Mouse (Mus musculus) adrenal gland, adult 18-20 months (tissue): ENCODE data around the gene Uvrag. TPM values are rescaled to one million over a fixed set of nuclear protein-coding genes. Genes with fewer than 3 reads are reported as not detected.

Experiments used
- DNase-seq, 2 experiments: peaks; one replicate each; pipeline ENCODE4 v3.0.0; 2021 to 2022; ENCODE audit warnings: low spot score in 2 of 2
- total RNA-seq, 2 experiments: library from RNA; stranded (reverse); gene quantifications; 1 replicate in 1 of 2; 2 replicates in 1 of 2; pipeline ENCODE4 v1.2.3; 2021

Uvrag gene
- total RNA-seq, 2 experiments from 2014 or later = 15.4 to 29.0 TPM

- DNase-seq = no peak
These were observed 1.1 kb upstream of the Uvrag start for GRCm38 (mm10) chr7:99141919-99142606.

DNA sequence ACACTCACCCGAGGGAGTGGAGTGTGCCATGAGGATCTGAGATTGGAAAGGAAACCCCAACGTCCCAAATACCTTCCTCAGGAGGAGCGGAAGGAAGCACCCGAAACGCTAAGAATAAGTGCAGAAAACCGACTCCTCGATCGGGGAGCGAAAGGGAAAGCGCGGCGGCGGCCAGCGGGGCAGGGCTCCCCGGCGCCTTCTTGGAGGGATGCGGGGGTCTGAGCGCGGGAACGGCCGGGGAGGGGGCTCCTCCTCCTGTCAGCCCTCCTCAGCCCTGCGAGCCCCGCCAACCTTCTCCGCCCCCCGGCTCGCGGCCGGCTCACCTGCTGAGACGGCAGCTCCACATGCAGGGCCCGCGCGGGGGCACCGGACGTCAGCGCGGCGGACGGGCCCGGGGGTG is 430 bp downstream of the Uvrag start:
- DNase-seq = no peak

- no peak for DNase-seq
These were observed 975 bp downstream of the Uvrag start for GRCm38 (mm10) chr7:99139841-99140491.

- no peak for DNase-seq
These were observed 3.4 kb downstream of the Uvrag start for GRCm38 (mm10) chr7:99137541-99137940.

- no peak for DNase-seq
These were observed 4.2 kb downstream of the Uvrag start for GRCm38 (mm10) chr7:99136789-99137188.

GRCm38 (mm10) chr7:99133811-99134402 is 7.0 kb downstream of the Uvrag start:
- no peak for DNase-seq

DNA sequence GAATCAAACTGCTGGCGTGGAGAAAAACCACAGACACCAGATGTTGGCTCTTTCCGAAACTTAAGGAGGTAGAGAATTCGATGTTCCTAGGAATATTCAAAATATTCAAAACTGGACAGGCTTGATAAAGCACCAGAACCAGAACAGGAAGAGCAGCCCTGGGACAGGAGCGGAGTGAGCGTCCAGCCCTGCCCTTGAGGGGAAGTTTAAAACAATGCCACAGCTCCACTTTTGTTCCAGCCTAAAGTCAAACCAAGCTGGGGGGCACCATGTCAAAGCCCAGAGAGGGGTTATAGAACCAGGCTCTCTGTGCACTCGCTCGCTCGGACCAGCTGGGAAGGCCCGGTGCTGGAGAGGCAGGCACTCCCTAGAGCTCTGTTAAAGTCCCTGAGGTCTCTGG is 8.3 kb downstream of the Uvrag start:
- no peak for DNase-seq

DNA sequence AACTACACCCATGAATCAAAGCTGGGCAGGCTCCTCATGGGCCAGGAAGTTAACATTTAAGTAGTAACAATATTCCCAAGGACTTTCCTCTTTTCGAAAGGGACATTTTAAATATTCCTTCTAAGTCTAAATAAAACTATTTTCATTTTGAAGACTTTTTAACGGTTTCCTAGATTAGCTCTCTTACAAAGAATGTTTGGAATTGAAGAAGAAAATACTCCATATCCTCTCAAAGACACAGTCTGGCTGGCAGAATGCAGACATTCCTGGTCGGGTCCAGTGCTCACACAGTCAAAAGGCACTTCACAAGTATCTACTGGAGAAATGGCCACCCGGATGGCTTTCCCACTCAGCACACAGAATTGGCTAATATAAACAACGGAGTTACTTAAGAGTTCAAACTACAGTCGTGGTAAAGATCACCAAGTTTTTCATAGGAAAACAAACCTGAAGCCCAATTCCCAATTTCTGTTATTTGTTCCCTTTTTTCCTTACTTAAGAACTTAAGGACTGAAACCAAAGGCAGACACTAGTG is 9.1 kb downstream of the Uvrag start:
- DNase-seq = no peak

DNA sequence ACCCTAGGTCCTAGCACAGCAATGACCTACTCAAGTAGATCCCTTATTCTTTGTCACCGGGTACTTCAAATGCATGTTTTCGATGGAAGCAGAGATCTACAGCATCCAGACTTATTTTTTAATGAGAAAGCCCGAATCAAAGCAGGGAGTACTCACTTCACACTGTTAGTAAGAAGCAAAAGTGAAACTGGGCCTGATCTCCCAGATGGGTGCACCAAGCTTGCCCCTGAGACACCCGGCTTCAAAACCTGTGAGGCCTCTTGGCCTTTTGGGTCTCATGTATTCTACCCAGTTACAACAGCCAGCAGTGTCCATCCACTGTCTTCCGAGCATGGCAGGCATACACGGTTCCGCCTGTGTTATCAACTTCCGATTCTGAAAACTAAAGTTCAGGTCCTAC is 12.0 kb downstream of the Uvrag start:
- no peak for DNase-seq

- DNase-seq = no peak
These were observed 12.7 kb downstream of the Uvrag start for GRCm38 (mm10) chr7:99128020-99128950.

GRCm38 (mm10) chr7:99126057-99126456 is 14.9 kb downstream of the Uvrag start:
- DNase-seq = no peak

DNA sequence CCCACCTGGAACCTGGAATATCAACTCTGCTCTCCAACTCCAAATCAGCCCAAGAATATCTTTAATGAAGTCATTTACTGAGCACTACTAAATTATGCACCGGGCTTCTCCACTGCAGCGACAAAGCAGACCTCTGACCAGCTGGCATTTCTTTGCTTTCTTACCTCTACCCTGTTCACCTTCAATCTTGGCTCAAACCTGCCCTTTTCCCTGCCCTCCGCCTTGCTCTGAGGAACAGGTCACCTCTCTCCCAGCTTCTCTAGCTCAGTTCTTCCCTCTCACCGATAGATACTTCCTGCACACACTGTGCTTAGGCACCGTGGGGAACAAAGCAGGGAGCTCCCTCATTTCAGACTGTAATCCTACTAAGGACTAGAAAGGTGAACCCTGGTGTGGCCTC is 18.3 kb downstream of the Uvrag start:
- DNase-seq = no peak

GRCm38 (mm10) chr7:99120865-99121521 is 19.9 kb downstream of the Uvrag start:
- DNase-seq = no peak

GRCm38 (mm10) chr7:99120082-99120481 is 20.9 kb downstream of the Uvrag start:
- DNase-seq = no peak

- no peak for DNase-seq
These were observed 24.2 kb downstream of the Uvrag start for GRCm38 (mm10) chr7:99116781-99117180.

DNA sequence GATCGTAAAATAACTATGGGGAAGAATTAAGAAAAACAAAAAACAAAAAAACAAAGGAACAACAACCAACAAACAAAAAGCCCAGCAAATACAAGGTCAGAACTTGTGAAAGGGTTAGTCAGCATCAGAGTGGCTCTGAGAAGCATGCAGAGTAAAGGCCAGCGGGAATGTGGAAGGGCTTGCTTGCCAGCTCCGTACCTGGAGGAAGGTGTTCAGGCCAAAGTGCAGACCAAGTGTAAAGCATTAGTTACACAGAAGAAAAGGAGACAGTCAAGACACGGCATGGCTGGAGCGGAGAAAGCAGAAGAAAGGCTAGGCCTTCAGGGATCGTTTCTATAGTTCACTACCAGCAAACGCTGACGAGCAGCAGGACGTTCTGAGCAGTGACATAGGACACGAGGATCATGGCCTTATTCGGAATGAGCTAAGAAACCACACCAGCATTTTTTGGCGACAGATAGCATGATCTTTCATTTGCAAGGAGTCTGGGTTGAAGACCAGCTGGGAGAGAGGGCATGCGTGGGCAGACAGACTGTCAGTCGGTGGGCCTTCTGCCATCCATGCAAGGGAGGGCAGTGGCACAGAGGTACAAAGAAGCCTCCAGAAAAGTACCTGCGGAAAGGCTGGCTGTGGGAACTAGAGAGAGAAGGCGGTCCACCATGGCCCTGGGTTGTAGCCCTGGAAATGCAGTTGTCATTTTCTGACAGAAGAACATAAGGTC is 26.8 kb downstream of the Uvrag start:
- no peak for DNase-seq

DNA sequence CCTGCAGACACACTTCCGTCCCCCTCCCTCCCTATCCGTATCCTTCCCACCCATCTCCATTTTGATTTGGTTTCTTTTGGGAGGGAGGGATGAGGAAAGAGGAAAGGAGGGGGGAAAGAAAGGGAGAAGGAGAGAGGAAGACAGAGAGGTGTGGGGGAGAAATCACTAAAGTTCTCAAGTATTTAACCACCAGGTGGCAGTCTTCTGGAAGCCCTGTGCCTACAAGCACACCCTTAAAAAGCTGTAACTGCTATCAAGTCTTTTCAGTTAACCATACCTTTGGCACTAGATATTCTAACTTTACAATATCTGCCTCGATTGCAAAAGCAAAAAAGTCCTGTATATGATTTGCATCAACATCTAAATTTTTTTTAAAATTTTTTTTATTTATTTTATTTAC is 33.4 kb downstream of the Uvrag start:
- DNase-seq = no peak

DNA sequence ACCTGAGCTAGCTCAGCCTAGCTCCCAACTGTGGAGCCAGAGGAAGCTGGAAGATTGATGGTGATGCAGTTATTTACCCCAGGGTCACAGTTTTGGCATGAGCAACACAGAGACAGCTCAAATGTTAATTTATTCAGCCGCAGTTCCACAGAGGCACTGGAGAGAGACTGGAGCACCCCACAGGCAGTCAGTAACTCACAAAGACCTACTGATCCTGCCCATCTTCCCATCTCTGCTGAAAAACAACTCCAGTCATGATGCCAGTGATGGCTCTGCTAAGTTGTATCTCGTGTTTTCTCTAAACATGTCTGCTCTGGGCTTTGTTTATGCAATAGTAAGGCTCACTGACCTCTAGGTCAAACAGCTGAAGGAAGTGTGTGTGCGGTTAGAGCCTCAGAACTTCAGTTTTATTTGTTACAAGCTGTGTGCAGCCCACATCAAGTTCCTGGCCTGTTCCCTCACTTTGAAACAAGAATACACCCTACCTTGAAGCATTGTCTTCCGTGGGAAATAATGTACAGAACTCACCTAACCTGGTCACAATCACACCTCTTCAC is 34.1 kb downstream of the Uvrag start:
- no peak for DNase-seq

DNA sequence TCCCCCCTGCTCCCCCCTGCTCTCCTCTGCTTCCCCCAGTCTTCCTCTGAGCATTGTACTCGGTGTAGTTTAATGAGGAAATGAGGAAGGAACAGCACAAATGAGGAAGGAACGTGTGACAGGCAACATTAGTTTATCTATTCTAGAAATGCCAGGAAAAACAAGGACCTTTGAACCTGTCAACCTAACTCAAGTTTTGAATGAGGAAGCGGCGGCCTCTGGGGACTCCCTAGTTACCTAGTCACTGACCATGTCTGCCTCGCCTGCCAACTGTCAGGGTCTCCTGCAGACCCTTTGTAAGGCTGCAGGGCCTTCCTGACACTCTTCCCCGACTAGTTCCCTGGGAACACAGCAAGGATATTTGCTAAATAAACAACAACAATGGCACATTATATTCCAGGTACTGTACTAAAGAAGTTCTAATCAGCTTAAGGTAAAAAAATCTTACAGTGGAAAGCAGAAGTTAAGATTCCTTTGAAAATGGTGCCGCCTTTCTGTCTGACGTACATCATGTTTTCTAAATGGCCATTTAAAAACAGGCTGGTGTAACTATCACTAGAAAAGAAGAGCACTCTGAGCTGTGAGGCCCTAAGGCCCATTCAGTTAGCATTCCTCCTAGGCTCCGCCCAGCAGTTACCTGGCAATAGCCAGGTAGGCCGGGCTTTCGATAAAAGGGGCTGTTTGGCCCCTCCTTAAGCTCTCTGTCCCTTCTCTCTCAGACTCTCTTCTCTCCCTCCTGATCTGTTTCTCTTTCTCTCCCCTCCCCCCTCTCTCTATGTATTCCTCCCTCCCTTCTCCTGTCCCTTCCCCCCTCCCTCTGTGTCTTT is 39.0 kb downstream of the Uvrag start:
- DNase-seq = no peak
